Mouse (Mus musculus) heart, adult 2 months (tissue): ENCODE data around the gene Olfr56.

Experiments
- CTCF ChIP-seq: fragments of 200-600 bp; IDR thresholded peaks from 2 replicates; pipeline ENCODE4 v1.8.1; 2022; ENCODE audit warnings: antibody characterized with exemption, mild to moderate bottlenecking, moderate library complexity
- EP300 ChIP-seq: fragments of 200-500 bp; IDR thresholded peaks from 2 replicates; pipeline ENCODE4 v1.6.1; 2011; ENCODE audit warnings: low read depth, low read length, control low read depth; ENCODE audit not compliant: insufficient read depth
- POLR2A ChIP-seq: fragments of 200-500 bp; IDR thresholded peaks from 2 replicates; pipeline ENCODE4 v1.6.1; 2011; ENCODE audit warnings: mild to moderate bottlenecking, low read depth, low read length, control low read depth; ENCODE audit not compliant: insufficient read depth

DNA sequence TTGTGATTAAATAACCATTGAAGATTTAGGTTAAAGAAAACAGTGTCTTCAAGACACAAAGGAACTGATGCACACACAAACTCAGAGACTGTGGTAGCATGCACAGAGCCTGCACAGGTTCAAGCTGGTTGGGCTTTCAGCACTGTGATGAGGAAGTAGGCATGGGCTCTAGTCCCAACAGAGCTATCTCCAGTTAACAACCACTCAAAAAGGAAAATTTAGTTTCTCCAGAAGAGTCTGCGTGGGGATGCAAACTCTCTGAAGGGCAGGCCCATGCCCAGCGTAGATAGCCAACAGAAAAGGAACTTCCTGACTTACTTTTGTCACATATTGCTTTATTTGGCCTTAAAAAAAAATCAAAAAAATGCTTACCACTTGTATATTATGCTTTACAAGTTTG, 114.1 kb downstream of the Olfr56 start:
- TF ChIP-seq CTCF (no peak), POLR2A (no peak), EP300 (no peak)
